Mouse (Mus musculus) hindbrain, embryonic 11.5 days (tissue): Measurements from ENCODE around the gene Igf1r. TPM values are rescaled to one million over a fixed set of nuclear protein-coding genes. Genes with fewer than 3 reads are reported as not detected.

Experiments used
- ATAC-seq: fragments of 200-750 bp; cut with Nextera tagmentation; 2 replicates; pipeline ENCODE4 v1.8.0; 2017; ENCODE audit warnings: mild to moderate bottlenecking, moderate TSS enrichment, moderate library complexity; ENCODE audit not compliant: low FRiP score
- DNase-seq: peaks from one replicate; pipeline ENCODE4 v3.0.0-alpha.2; 2015; ENCODE audit warnings: low spot score
- H3K27ac ChIP-seq: fragments of 300-500 bp; sonication (generic); 2 replicates; pipeline ENCODE4 v1.5.1; 2014; ENCODE audit warnings: mild to moderate bottlenecking, low read depth, low read length
- H3K27me3 ChIP-seq: fragments of 300-500 bp; sonication (generic); 2 replicates; pipeline ENCODE4 v1.6.1; 2014; ENCODE audit warnings: mild to moderate bottlenecking, low read length, moderate library complexity, mixed read lengths; ENCODE audit not compliant: control insufficient read depth, insufficient read depth
- H3K36me3 ChIP-seq: fragments of 300-500 bp; sonication (generic); 2 replicates; pipeline ENCODE4 v1.6.1; 2014; ENCODE audit warnings: mild to moderate bottlenecking, low read length, moderate library complexity, mixed read lengths; ENCODE audit not compliant: control insufficient read depth, insufficient read depth
- H3K4me1 ChIP-seq: fragments of 300-500 bp; sonication (generic); replicated peaks from 2 replicates; pipeline ENCODE4 v1.6.1; 2014; ENCODE audit warnings: low read length, mixed read lengths; ENCODE audit not compliant: control insufficient read depth, insufficient read depth
- H3K4me2 ChIP-seq: fragments of 300-500 bp; sonication (generic); replicated peaks from 2 replicates; pipeline ENCODE4 v1.6.1; 2014; ENCODE audit warnings: mild to moderate bottlenecking, low read depth, low read length
- H3K4me3 ChIP-seq: fragments of 300-500 bp; sonication (generic); 2 replicates; pipeline ENCODE4 v1.5.1; 2014; ENCODE audit warnings: low read depth, low read length
- H3K9ac ChIP-seq: fragments of 300-500 bp; sonication (generic); 2 replicates; pipeline ENCODE4 v1.6.1; 2014; ENCODE audit warnings: low read depth, low read length
- H3K9me3 ChIP-seq: fragments of 300-500 bp; sonication (generic); 2 replicates; pipeline ENCODE4 v1.6.1; 2016; ENCODE audit warnings: low read length; ENCODE audit not compliant: control insufficient read depth
- WGBS: fragments of 180-500 bp; shearing (Covaris S2); extraction: QIAGEN DNeasy Blood & Tissue Kit; methylation state at CpG from one replicate; pipeline ENCODE4 v1.1.7; 2014; 5-methylcytosine and 5-hydroxymethylcytosine counted together
- polyA plus RNA-seq: library from polyadenylated mRNA; unstranded; fragments of >200 nt; fragmentation: Nextera tagmentation; extraction: Ambion mirVana; gene quantifications from 2 replicates; pipeline ENCODE4 v1.2.1, GENCODE M21; 2014

Gene Igf1r
- polyA plus RNA-seq, 1 experiment from 2014 or later: 35.7 TPM

DNA sequence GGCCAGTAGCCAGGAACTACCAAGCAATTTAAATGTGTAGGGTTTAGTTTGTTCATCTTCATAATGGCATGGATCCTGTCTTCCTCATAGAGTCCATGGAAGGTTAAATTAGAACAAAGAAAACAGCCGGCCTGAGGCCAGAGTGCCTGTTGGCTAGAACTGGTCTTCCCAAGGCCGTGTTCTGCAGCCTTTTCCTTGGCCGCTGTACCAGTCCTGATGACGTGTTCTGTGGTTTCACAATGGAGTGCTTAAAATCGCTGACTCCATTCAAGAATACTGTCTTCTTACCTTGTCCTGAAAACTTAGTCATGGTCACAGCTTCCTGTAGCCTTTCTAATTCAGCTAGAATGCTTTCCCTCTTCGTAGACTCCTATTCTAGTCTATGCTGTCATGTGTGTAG lies 53.9 kb downstream of the Igf1r start:
- DNase-seq (no peak), ATAC-seq (no peak)
- Histone ChIP-seq H3K27ac (no peak overlapping the region), H3K4me1 (no peaks in the 10 kb centered on the region), H3K27me3 (no peaks in the 10 kb centered on the region), H3K4me2 (no peak overlapping the region), H3K9ac (no peak overlapping the region), H3K9me3 (no peaks in the 10 kb centered on the region), H3K4me3 (no peak overlapping the region), H3K36me3 (no peaks in the 10 kb centered on the region)
- 94% methylated on average over 6 of the region's 6 CpGs for WGBS

DNA sequence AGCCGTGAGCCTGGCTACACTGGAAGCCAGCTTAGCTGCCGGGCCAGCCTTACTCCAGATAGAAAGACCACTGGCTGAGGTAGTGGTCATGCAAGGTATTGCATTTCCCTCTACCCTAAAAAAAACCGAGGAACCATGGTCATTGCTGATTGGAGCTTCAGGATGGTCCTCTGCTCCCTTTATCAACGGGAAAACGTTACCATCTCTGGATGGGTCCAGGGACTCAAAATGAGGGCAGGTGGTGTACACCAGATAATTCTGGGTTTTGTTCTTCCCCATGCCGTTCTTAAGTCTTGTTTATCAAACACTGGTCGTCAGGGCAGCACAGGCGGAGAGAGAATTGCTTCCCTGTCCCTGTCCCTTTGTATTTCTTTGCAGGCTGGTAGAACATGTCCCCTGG lies 57.0 kb downstream of the Igf1r start:
- no peak overlapping the region for H3K27ac ChIP-seq
- H3K36me3 ChIP-seq: no peaks in the 10 kb centered on the region
- H3K9me3 ChIP-seq: no peaks in the 10 kb centered on the region
- ATAC-seq (no peak), DNase-seq (no peak)
- WGBS: 61% methylated on average over 8 of the region's 8 CpGs
- H3K4me1 ChIP-seq: no peaks in the 10 kb centered on the region; the same call in 1 of the 2 replicates
- H3K27me3 ChIP-seq: no peaks in the 10 kb centered on the region
- H3K9ac ChIP-seq: no peak overlapping the region
- H3K4me3 ChIP-seq: no peak overlapping the region
- H3K4me2 ChIP-seq: no peak overlapping the region

DNA sequence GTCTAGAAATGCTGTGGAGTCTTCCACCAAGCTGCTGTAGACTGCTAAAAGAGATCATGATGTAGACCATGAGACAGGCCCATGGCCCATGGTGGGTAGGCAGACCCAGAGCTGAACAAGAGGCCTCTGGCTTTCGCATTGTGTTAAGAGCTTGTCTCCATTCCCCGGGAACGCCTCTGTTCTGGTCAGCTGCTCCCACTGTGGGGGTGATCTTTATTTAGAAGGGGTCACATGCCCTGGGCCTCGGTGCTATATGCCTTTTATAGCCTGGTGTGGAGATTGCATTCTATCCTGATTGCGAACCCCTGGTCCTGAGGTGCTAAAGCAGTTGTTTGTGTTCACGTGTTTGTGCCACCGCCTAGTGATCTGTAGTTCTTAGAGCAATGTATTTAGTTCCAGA lies 57.5 kb downstream of the Igf1r start:
- H3K27ac ChIP-seq: no peak overlapping the region
- H3K4me3 ChIP-seq: no peak overlapping the region
- no peaks in the 10 kb centered on the region for H3K27me3 ChIP-seq
- WGBS: 50% methylated on average over 7 of the region's 7 CpGs
- H3K9ac ChIP-seq: no peak overlapping the region
- no peaks in the 10 kb centered on the region for H3K36me3 ChIP-seq
- H3K9me3 ChIP-seq: no peaks in the 10 kb centered on the region
- no peak for ATAC-seq
- DNase-seq: no peak
- H3K4me1 ChIP-seq: no peaks in the 10 kb centered on the region; the same call in 1 of the 2 replicates
- H3K4me2 ChIP-seq: no peak overlapping the region

DNA sequence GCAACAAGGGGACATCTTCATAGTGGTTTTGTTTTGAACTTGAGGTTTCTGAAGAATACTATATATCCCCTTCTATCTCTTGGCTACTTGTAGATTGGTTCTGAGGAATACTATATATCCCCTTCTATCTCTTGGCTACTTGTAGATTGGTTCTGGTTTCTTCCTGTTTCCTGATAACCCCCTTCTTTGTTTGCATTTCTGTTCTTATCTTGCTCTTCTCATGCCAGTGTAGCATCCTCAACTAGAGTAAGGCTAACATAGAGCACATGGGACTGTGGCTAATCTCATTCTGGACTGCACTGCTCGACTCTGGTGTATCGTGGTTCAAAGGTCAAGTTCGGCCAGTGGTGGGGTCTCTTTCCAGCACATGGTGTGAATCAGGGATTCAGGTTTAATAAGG lies 58.2 kb downstream of the Igf1r start:
- H3K36me3 ChIP-seq: no peaks in the 10 kb centered on the region
- 76% methylated on average over 3 of the region's 3 CpGs for WGBS
- DNase-seq: no peak

DNA sequence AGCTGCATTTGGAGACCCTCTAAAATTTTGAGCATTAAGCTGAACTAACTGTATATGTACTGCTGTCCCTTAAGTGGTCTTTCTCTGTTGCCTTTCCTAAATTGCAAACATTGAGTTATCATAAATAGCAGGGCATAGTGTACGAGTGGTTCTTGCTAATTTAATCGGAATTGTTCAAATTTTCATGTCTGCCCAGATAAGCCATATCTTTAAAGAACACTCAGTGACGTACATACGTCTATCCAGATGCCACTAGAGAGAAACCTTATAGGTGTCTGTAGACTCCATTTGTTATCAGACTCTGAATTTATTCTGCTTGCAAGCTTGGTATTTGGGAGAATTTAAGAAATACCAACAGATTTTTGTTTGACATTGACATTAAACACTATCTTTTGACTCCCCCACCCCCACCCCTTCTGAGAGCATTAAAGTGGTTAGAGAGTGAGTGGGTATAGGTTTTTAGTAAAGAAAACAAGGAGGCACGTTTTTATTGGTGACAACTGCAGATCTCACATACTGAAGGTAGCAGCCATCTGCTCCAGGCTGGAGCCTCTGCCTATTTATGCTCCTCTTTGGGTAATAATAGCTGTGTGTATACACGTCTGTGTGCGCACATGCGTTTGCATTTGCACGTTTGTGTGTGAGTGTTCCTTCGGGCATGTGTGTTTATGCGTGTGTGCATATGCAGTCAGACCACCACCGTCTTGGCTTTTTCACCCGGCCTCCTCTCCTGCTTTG lies 58.9 kb downstream of the Igf1r start:
- H3K4me3 ChIP-seq: no peak overlapping the region
- H3K9me3 ChIP-seq: no peaks in the 10 kb centered on the region
- H3K4me2 ChIP-seq: no peak overlapping the region
- no peak overlapping the region for H3K27ac ChIP-seq
- DNase-seq (no peak), ATAC-seq (no peak)
- no peaks in the 10 kb centered on the region for H3K27me3 ChIP-seq
- H3K9ac ChIP-seq: no peak overlapping the region
- H3K36me3 ChIP-seq: no peaks in the 10 kb centered on the region
- H3K4me1 ChIP-seq: no peaks in the 10 kb centered on the region; the same call in 1 of the 2 replicates
- 85% methylated on average over 13 of the region's 13 CpGs for WGBS

More for the DNA sequence above, 58.2 kb downstream of the Igf1r start:
- H3K9ac ChIP-seq: no peak overlapping the region
- H3K4me1 ChIP-seq: no peaks in the 10 kb centered on the region; the same call in 1 of the 2 replicates
- no peaks in the 10 kb centered on the region for H3K27me3 ChIP-seq
- ATAC-seq: no peak
- no peak overlapping the region for H3K4me2 ChIP-seq
- no peaks in the 10 kb centered on the region for H3K9me3 ChIP-seq
- no peak overlapping the region for H3K4me3 ChIP-seq
- H3K27ac ChIP-seq: no peak overlapping the region

DNA sequence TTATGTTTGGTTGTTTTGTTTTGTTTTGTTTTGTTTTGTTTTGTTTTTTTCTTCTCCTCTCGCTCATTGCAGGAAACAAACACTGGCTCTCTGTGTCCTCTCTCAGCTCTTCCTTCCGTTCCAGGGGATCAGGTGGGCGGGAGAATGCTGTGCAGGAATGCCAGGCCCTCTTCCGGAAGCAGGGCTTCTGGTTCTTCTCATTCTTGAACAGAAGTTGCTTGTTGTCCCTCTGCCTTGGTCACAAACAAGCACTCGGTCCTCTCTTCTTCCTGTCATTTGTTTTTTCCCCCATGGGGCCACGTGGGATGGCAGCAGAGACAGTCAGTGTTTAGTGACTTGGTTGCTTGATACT lies 59.5 kb downstream of the Igf1r start:
- no peaks in the 10 kb centered on the region; the same call in 1 of the 2 replicates for H3K4me1 ChIP-seq
- no peak overlapping the region for H3K4me2 ChIP-seq
- no peak overlapping the region for H3K9ac ChIP-seq
- H3K27ac ChIP-seq: no peak overlapping the region
- 58% methylated on average over 6 of the region's 6 CpGs for WGBS
- H3K9me3 ChIP-seq: no peaks in the 10 kb centered on the region
- H3K27me3 ChIP-seq: no peaks in the 10 kb centered on the region
- H3K4me3 ChIP-seq: no peak overlapping the region
- no peak for ATAC-seq
- no peaks in the 10 kb centered on the region for H3K36me3 ChIP-seq
- DNase-seq: no peak

DNA sequence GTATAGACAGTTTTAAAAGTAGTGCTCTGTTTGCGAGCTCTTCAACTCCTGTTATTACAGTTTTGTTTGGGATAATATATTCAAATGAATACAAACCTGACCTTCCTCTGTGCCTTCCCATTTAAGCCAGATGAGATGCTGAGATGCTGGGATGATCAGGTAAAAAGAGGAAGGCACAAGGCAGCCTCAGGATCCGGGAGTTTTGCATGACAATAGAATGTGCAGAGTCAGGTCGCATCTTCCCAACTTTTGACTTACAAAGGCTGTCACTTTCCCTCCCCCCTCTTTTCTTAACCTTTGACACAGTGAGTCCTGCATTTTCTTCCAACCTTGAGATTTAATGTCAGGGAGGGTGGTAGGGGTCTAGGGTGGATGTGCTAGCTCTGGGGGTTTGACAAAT lies 61.9 kb downstream of the Igf1r start:
- no peak overlapping the region for H3K9ac ChIP-seq
- no peak overlapping the region for H3K4me2 ChIP-seq
- no peaks in the 10 kb centered on the region; the same call in 1 of the 2 replicates for H3K4me1 ChIP-seq
- ATAC-seq (no peak), DNase-seq (no peak)
- no peak overlapping the region for H3K27ac ChIP-seq
- 74% methylated on average over 3 of the region's 3 CpGs for WGBS
- H3K4me3 ChIP-seq: no peak overlapping the region
- no peaks in the 10 kb centered on the region for H3K36me3 ChIP-seq
- no peaks in the 10 kb centered on the region for H3K27me3 ChIP-seq
- no peaks in the 10 kb centered on the region for H3K9me3 ChIP-seq

DNA sequence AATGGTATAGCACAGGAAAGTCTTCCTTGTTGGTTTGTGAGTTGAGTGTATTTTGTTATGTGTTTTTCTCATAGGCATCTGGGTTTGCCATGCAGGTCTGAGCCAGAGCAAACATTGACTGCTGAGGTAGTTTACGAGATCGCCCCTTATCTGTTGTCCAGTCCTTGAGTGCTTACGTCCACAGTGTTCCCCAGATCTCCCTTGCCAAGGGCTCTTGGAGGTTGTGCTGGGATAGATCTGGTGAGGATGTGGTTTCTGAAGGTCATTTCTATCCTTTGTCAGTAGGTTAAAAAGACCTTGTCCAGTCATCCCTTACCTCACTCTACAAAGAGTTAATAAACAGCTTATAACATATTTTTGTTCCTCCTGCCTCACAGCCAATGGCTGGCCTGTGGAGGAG lies 62.8 kb downstream of the Igf1r start:
- no peak overlapping the region for H3K4me2 ChIP-seq
- no peaks in the 10 kb centered on the region for H3K27me3 ChIP-seq
- no peak overlapping the region for H3K4me3 ChIP-seq
- DNase-seq (no peak), ATAC-seq (no peak)
- H3K27ac ChIP-seq: no peak overlapping the region
- no peaks in the 10 kb centered on the region; the same call in 1 of the 2 replicates for H3K4me1 ChIP-seq
- H3K9me3 ChIP-seq: no peaks in the 10 kb centered on the region
- H3K36me3 ChIP-seq: no peaks in the 10 kb centered on the region
- WGBS: 97% methylated on average over 3 of the region's 3 CpGs
- no peak overlapping the region for H3K9ac ChIP-seq

DNA sequence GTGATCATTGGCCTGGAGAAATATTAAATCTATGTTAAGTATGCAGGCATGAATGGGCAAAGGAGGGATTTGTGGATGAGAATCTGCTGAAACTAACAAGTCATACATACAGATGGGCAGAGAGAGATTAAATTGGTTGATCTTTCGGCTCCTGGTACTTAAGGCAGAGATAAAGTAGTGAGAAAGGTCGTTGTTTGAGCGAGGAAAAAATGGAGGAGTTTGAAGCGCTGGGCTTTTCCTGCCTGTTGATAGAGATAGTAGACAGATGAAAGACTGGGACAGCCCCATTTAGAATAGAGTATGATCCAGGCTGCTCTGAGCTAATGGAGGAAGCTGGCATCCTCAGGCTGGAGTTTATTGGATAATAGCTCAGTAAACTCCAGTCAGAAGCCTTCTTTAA lies 65.4 kb downstream of the Igf1r start:
- H3K9me3 ChIP-seq: no peaks in the 10 kb centered on the region
- H3K4me3 ChIP-seq: no peak overlapping the region
- no peak for DNase-seq
- no peak for ATAC-seq
- 88% methylated on average over 4 of the region's 4 CpGs for WGBS
- H3K36me3 ChIP-seq: no peaks in the 10 kb centered on the region
- H3K4me2 ChIP-seq: no peak overlapping the region
- H3K9ac ChIP-seq: no peak overlapping the region
- no peaks in the 10 kb centered on the region for H3K4me1 ChIP-seq
- H3K27ac ChIP-seq: no peak overlapping the region
- no peaks in the 10 kb centered on the region for H3K27me3 ChIP-seq
